Mouse (Mus musculus) erythroid progenitor cell, adult 5-6 weeks (primary cell): Measurements from ENCODE around the gene Pxdn. TPM values are rescaled to one million over a fixed set of nuclear protein-coding genes. Genes with fewer than 3 reads are reported as not detected.

ENCODE experiments used
- ATAC-seq: replicated peaks from 2 replicates; pipeline ENCODE4 v1.8.0; 2016; ENCODE audit warnings: moderate number of reproducible peaks, mild to moderate bottlenecking, moderate TSS enrichment, inconsistent platforms; ENCODE audit not compliant: poor library complexity, low FRiP score, severe bottlenecking
- total RNA-seq, 2 experiments: library from RNA; stranded (forward) in 1 of 2; stranded (reverse) in 1 of 2; fragments of 150-400 nt in 1 of 2; fragments of 186-747, 209-891 nt in 1 of 2; gene quantifications; 2 replicates each; pipeline versions ENCODE4 v1.2.3 to v1.2.4; 2015 to 2017; ENCODE audit warnings: low replicate concordance in 2 of 2

Pxdn gene
- total RNA-seq, 2 experiments from 2014 or later, result 1.5 TPM; not detected in 1

DNA sequence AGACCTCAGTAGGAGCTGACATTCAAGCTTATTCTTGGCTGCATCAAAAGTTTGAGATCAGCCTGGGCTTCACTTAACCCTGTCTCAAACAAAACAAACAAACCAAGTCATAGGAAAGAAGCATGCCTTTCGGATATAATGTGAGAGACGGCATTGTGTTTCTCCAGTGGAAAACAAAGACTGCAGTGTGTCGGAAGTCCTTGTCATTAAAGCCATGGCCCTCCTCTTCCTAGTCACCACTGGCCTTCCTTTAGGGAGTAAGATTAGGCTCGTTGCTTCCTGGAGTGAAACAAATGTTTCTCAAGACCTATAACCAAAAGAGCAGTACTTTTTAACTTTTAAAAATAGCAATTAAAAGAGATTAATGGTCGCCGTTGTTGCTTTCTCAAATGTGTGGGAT is 13.6 kb downstream of the Pxdn start:
- no peak for ATAC-seq

DNA sequence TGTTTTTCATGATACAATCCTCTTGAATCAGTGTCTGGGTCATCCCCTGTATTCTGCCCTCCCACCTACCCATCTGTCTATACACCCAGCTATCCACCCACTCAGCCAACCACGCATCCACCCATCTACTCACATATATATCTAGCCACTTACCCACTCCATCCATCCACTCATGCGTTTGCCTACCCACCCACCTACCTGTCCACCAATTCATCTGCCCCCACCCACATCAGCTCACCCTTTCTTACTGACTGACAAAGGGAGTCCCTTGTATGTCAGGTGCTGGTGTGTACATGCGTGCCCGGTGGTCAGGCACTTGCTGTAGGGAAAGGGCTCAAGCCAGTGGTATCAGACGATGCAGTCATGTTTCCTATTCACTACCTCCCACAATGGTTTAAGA is 14.1 kb downstream of the Pxdn start:
- ATAC-seq, result no peak

DNA sequence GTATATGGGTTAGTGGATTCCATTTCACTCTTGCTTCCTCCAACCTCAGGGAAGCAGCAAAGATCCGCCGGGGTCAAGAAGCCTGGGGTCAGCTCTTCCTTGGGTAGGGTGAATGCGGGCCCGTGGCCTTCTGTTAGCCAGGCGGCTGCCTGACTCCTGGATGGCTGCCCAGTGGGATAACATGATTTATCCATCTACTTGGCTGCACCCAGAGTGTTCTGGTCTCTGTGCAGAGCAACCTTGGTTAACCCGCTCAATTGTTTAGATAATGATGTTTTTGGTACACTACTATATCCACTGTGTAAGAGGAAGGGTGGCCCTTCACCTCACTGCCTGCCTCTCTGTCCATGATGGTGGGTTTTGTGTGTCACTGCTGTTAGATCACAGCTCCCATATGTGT is 14.7 kb downstream of the Pxdn start:
- no peak for ATAC-seq

DNA sequence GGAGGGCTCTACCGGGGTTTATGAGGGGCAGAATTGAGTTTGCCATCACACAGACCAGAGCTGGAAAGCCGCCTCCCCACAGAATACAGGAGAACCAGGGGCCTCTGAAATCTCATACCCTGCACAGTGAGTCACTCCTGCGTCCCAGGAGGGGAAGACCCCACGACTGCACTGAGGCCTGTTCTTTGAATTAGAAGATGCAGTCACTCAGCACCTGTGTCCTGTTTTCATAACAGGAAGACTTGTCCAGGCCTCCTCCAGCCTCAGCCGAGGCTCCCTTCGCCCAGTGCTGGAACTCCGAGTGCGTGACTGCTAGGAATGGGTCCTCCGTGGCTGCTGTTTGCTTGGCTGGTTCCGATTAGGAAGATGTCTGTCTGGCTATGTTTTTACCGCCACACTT is 16.6 kb downstream of the Pxdn start:
- ATAC-seq, result no peak

DNA sequence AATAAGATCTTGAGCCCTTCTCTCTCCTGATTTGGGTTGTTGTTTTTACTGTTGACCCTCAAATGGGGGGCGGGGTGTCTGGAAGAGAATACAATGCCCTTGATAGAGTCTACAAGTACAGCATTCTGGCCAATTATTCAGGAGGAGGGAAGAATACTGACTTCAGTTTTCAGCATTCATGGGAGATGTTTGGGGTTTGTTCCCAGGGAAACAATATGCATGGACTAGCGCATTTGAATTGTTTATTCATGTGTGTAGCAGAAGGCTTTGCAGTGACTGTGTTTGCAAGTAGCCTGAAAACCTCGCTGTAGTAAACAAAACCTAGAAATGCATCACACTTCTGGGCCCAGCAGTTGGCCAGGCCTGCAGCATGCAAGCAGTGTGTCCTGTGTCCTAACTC is 17.1 kb downstream of the Pxdn start:
- no peak for ATAC-seq

DNA sequence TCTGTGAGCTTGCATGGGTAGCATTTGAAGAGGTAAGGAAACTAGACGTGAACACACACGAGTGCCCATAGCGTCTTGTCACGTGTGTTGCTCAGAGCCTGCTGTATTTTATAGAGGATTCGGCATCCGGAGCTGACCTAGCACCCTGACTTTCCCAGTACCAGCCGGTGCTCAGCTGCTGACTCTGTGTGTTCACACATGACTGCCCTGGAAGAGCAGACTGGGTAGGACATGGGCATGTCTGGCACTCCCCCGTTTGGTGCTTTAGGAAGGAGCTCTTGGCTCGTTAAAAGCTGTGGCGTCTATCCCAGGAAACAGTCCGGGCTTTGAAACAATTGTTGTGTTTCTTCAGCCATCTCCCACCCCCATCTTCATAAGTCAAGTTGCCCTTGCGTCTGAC is 19.6 kb downstream of the Pxdn start:
- no peak for ATAC-seq

DNA sequence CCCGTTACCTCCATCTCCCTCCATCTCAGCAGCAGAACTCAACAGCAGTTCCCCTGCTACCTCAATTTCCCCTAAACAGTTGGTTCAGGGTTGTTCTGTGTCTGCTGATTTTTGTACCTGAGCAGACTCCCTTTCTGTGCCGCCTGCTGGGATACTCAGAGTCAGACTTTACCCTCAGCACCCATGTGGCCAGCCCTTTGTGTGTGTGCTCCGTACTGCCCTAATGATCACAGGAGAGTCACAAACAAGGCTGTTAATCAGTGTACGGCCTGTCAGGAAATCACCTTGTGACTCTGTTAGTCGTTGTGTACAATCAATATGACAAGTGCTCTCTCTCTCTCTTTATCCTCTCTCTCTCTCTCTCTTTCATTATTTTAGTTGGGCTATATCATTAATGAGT is 21.2 kb downstream of the Pxdn start:
- ATAC-seq, result no peak

DNA sequence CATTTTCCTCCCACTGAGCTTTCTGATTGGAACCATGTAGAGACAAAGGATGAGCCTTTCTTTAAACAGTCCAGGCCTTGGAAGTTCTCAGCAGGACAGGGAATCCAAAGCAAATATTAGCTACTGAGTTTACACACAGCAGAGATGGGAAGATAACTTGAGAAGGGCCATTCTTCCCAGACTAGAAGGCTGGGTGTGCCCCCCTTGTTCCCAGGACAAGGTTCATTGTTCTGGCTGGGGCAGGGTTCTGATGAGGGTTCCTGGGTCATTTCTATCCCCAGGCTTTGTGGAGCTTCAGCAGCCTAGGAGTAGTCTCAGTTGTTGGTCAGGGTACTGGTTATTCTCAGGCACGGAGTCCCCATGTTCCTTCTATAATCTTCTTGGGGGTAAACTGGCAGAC is 23.6 kb downstream of the Pxdn start:
- no peak for ATAC-seq

DNA sequence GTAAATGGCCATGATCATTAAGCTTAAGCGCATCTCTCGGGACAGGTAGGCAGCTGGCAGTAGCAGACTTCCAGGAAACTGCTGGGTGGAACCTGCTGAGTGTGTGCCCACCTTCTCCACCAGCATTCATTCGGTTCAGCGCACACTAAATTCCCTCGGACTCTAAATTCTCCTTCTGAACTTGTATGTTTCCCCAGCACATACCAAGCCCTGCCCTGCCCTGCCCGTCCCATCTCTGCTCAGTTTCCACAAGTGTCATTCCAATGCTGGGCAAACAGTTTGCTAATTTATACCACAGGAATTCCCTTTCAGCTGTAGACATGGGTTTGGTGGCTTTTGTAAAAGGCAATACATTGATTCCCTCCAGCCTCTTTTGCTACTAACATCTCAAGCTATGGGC is 27.6 kb downstream of the Pxdn start:
- no peak for ATAC-seq

DNA sequence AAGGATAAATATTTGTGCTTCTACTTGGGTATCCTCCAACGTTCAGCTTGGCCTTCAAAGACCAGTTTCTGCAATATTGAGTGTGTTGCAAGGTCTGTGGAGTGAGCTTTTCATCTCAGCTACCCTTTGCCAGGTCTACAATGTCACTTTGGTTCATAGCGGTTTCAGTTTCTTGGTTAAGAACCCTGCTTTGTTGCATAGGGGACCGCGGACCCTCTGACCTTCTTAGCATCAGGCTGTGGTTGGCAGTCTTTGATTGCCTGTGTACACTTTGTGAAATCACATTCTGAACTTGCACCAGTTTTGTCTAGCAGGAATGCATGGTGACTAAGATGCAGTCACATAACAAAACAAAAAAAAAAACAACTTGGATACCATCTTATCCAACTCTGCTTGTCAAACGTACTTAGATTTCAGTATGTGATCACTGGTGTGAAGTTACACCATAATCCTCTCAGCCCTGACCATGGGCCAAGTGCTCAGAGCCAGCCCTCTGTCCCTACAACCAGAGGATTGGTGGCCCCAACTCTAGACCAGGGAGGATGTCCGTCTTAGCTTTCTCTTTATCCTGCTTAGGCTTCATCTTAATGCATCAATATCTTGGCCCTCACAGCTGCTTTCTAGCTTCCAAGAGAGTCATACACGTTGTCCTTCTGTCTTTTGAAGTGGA is 34.5 kb downstream of the Pxdn start:
- ATAC-seq, result no peak

DNA sequence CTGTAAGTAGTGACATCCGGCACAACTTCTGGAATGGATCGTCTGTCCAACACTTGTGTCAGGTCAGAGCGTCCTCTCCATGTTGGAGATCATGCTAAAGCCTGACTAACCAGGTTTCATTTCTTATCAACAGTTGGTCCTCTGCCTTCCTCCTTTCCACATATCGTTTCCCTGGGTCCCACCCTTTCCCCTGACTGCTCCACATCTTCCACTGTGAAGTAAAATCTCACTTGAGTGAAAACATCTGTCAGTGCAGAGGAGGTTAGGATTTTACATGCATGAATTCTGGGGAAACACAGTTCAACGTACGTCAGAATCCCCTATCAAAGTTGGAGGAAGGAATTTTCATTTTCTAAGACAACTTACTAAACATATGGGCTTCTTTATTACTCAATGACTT is 35.1 kb downstream of the Pxdn start:
- no peak for ATAC-seq

DNA sequence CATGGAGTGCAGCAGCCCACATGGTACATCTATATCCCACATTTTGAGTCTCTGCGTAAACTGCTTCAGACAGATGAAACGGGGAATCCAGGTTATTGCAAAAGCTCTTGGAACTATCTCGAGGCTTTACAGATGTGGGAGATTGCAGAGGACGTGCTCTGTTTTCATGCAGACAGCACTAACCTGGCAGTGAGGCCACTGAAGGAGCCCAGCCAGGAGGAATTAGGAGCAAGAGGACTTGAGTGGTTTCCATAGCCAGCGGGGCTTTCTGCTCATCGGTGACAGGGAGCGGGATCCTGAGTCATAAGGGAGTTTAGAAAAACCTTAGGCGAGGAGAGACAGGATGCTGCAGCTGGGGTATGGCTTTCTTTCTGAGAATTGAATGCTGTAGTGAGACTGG is 42.7 kb downstream of the Pxdn start:
- ATAC-seq, result no peak

DNA sequence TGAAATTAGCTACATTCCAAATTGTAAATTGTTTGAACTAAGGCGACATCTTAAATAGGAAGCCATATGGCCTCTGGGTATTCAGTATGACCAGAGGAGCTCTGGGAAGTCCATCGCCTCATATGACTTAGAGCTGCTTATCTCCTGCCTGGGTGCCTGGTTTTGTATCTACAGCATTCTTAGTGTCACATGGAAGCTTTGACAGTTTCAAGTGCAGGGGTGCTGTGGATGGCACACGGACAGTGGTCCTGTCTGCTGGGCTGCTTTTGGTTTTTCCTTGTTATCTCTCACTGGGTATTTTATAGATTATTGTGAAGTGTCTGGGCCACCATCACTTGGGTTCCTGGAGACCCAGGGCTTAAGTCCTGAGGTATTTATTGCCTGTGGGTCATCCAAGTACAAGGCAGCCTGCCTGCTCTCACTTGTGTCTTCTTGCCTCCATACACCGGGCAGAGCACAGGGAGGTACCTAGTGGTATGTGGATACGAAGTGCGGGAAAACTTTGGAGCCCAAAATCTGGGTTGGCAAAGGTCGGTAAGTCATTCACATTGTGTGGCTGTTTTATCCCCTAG is 44.4 kb downstream of the Pxdn start:
- ATAC-seq, result no peak

DNA sequence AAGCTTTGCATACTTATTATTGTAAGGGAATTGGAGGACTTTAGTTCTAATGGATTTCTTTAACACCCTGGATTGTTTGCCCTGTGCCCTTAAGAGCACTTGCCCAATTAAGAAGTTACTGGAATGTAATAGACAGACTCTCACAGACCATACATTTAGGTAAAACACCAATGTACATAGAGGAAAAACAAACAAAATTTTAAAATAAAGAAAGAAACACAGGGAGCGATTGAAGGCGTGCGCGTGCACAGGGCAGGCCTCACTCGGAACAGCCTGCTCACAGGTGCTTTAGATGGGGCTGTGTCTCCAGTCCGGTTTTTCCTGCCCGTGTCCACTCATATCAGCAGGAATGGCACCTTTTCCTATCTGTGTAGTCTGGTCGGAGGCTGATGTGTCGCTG is 45.8 kb downstream of the Pxdn start:
- no peak for ATAC-seq

DNA sequence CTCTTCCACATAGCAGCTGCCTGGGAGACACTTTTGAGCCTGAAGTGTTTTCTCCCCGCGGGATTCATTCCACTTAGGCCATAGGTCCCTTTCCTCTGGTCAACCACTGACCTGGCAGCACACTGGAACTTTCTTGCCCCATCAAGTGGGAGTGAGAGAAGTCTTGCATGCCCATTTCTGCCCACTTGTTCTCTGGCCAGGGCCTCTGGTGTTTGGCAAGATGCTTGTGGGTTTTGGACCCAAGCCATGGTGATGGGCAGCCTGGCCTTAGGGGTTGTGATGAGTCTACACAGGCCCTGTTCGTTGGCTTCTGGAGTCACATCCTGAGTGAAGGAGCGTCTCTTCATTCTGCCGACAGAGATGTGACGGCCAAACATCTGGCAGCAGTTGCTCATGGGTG is 47.7 kb downstream of the Pxdn start:
- ATAC-seq, result no peak

DNA sequence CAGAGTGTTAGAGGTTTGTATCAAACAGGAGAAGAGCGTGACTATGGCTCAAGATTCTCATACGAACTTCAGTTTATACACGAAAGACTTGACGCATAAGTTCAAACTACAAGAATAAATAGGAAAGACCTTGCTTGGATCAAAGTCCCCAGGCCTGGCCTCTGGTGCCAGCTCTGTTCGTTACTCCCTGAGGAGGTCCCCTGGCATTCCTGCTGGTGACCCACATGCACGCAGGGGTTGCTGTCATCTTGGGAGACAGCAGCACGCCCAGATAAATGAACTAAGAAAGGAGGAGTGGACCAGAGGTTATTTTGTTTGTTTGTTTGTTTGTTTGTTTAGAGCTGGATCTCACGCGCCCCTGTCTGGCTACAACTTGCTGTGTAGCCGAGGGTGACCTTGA is 48.8 kb downstream of the Pxdn start:
- no peak for ATAC-seq

DNA sequence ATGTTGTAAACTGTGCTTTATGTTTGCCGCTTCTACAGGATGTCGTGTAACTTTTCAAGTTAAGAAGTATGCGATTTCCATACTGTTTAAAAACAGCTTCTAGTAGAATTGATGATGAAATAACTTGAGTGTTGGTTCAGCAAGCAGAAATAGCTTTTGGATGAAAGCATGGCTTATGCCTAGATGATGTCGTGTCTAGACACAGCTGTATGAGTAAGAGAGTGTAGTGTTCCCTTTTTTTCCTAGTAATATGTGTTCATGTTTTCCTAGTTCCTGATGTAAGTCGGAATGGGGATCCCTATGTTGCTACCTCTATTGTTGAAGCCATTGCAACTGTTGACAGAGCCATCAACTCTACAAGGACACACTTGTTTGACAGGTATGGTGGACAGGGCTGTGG is 61.5 kb downstream of the Pxdn start:
- ATAC-seq, result no peak

DNA sequence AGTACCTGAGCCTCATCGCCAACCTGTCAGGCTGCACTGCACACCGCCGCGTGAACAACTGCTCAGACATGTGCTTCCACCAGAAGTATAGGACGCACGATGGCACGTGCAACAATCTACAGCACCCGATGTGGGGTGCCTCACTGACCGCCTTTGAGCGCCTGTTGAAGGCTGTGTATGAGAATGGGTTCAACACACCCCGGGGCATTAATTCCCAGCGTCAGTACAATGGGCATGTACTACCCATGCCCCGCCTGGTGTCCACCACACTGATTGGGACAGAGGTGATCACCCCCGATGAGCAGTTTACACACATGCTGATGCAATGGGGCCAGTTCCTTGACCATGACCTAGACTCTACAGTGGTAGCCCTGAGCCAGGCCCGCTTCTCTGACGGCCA is 64.5 kb downstream of the Pxdn start:
- ATAC-seq, result no peak

DNA sequence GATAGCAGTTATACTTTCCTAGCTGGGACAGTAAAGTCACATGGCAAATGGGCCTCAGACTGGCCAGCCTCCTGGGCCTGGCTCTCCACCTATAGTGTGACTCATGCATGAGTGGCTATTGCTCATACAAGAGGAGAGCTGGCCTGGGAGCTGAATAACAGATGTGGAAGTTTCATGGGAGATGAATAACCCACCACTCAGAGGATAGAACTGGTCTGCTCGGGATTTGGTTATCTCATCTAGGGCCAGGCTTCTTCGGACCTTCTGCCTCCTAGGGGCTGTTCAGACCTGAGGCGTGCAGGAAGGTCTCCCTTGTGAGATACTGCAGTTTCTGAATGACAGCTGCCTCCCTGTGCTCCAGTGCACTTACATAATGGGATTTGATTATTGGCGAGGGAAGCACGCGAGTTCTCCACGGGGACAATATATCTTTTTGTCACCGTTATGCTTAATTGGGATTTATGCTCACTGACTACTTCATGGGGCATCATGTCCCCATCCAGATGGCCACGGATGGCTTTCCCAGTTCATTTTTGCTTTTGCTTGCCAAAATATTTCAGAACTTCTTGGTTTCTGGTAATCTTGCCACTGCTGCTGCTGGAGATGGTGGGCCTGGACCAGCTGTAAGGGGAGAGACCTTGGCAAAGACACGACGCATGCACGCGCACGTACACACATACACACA is 66.4 kb downstream of the Pxdn start:
- ATAC-seq, result no peak

DNA sequence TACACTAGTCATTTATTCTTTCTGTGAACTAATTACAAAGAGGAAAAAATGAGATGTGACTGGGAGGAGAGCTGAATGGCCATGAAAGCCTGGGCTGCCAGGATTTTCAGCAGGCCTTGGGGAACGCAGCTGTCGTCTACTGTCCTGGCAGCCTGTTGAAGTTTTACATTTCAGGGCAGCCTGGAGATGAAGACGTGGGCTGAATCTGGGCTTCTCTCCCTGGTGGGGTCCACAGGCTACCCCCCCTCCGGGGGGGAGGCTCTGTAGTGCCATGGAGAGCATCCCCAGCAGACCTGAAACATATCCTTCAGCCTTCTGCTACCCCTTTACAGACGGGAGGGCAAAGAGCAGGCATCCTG is 66.9 kb downstream of the Pxdn start:
- no peak for ATAC-seq

DNA sequence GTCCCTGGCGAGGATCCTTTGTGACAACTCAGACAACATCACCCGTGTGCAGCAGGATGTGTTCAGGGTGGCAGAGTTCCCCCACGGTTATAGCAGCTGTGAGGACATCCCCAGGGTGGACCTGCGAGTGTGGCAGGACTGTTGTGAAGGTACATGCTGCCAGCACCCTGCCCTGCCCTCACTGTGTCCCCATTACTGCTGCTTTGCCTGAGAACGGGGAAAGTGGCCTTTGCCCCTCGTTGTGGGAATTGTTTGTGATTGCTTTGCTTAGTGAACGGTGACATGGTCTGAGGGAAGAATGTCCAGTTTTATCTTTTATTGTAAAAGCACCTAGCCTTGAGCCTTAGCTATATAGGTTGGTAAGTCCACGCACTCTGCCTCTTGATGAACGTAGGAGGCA is 69.2 kb downstream of the Pxdn start:
- no peak for ATAC-seq

DNA sequence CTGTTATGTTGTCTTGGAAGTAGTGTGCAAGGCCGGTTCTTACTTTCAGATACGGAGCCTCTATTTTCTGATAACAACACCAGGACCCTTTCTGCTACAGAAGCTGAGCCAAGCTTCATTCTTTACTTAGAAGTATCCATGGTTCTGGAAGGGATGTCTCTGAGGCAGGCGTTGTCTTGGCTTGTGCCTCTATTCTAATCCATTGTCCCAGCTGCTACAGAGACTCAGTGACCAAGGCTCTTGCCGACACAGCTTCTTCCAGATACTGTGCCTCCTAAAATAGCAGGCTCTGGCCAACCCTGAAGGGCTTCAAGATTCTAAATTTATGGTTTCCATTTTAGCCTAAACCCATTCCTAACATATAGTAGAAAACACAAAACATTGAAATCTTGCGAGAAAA is 71.3 kb downstream of the Pxdn start:
- ATAC-seq, result no peak
